Mouse (Mus musculus): ENCODE data around the gene Slc4a5. TPM values are rescaled to one million over a fixed set of nuclear protein-coding genes. Genes with fewer than 3 reads are reported as not detected.
A peak's percentile ranks its signal among the peaks of the same experiment; 100 is the strongest.

Gene Slc4a5
- polyA plus RNA-seq, 2 experiments = 0.52 to 1.4 TPM

DNA sequence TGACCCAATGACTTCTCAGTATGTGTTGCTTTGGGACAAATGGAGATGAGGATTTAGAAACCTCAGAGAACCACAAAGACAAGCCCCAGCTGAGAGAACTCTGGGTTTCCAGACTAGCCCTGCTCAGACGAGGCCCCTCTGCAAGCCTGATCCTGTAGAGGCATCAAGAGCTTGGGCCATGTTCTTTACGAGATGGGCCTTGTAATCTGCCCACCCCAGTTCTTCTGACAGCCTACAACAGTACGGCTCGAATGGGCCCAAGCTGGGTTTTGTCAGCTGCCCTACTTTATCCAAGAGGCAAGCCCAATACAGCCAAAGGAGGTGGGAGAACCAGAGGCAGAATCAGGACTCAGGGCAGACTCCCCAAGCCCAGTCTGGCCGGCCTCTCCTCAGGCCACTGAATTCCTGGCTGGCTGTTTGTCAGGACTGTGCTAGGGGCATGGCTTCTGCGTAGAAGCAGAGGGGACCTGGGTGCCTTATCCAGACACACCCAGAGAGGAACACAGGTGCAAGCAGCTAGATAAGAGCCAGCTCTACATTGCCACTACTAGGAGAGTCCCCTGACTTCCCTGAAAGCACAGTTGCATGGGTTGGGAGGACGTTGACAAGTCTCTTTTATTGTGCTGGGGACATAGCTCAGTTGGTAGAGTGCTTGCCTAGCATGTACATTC, 132.0 kb downstream of the Slc4a5 start:
- Histone ChIP-seq H3K4me1 (replicated peaks; ENCODE audit: control insufficient read depth in 2 of 2, insufficient read depth in 2 of 2, low read length in 1 of 2) (peaks cover 34 to 40% of the 10 kb centered on the region in 2 experiments), H3K4me3 (ENCODE audit: insufficient read depth in 1 of 2, low read depth in 2 of 2, low read length in 2 of 2) (peak overlapping the region; percentile 56 to 81), H3K9ac (replicated peaks) (peak overlapping the region; percentile 99), H3K4me2 (ENCODE audit: low read depth) (peak overlapping the region; percentile 89), H3K9me3 (ENCODE audit: control insufficient read depth, low read length) (no peaks in the 10 kb centered on the region), H3K27ac (peak overlapping the region; percentile 95), H3K36me3 (replicated peaks; ENCODE audit: control insufficient read depth, insufficient read depth, low read depth) (peaks cover 34% of the 10 kb centered on the region), H3K27me3 (ENCODE audit: control insufficient read depth, insufficient read depth, low read length) (no peaks in the 10 kb centered on the region)
- peak; percentile 92 for ATAC-seq (ENCODE audit: insufficient read depth)
- no peak for TF ChIP-seq CTCF (IDR thresholded peaks at IDR 0.05; ENCODE audit: low read depth)
- TF ChIP-seq EP300 (IDR thresholded peaks at IDR 0.05; ENCODE audit: low read depth) = peak; percentile 95
- WGBS (ENCODE audit: insufficient replicate concordance) = 12% methylated on average over 7 of the region's 7 CpGs
- DNase-seq (ENCODE audit: low read depth in 3 of 3, low spot score in 3 of 3) = peak; percentile 94 to 95 (median 95)

DNA sequence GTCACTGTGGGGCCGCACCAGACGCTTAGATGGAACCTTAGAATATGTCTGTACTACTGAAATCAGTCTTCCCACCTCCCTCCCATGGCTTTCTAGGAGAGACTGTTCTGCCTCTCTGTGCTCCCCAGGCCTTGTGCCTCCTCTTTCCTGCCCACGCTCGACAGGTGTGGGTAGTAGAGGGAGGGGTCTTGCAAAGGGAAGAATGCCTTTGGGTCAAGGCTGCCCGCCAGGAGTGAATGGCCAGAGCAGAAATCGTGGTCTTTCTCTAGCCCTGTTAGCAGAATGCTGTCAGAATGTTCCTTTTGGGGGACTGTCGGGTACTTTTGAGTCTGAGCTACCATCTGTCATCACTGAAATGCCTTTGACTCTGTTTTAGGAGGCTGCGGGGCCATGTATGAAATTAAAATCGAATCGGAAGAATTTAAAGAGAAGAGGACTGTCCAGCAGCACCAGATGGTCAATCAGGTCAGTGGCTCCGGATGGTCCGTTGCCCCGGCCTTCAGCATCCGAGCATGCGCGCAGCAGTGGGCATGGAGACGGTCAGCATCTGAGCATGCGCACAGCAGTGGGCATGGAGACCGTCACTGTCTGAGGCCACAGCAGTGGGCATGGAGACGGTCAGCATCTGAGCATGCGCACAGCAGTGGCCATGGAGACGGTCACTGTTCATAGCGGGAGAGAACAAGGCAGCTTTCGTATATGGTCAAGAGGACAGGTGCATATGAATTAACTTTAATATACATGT, 133.2 kb downstream of the Slc4a5 start:
- 88% methylated on average over 24 of the region's 24 CpGs for WGBS (ENCODE audit: insufficient replicate concordance)
- Histone ChIP-seq H3K36me3 (replicated peaks; ENCODE audit: control insufficient read depth, insufficient read depth, low read depth) (peaks cover 46% of the 10 kb centered on the region), H3K4me3 (ENCODE audit: insufficient read depth in 1 of 2, low read depth in 2 of 2, low read length in 2 of 2) (peak overlapping the region; percentile 56 to 81), H3K9me3 (ENCODE audit: control insufficient read depth, low read length) (no peaks in the 10 kb centered on the region), H3K4me1 (replicated peaks; ENCODE audit: control insufficient read depth in 2 of 2, insufficient read depth in 2 of 2, low read length in 1 of 2) (peaks cover 36 to 43% of the 10 kb centered on the region in 2 experiments), H3K9ac (replicated peaks) (peak overlapping the region; percentile 99), H3K27ac (peak overlapping the region; percentile 95), H3K27me3 (ENCODE audit: control insufficient read depth, insufficient read depth, low read length) (no peaks in the 10 kb centered on the region), H3K4me2 (ENCODE audit: low read depth) (peak overlapping the region; percentile 89)
- TF ChIP-seq CTCF (IDR thresholded peaks at IDR 0.05; ENCODE audit: low read depth) (no peak), EP300 (IDR thresholded peaks at IDR 0.05; ENCODE audit: low read depth) (no peak)
- DNase-seq (ENCODE audit: low read depth in 3 of 3, low spot score in 3 of 3) (no peak), ATAC-seq (ENCODE audit: insufficient read depth) (no peak)

Other genes with a start within 250 kb of the Slc4a5 start
- 13.9 and 14.9 TPM in 2 replicates for gene Dok1, start 186.4 kb upstream of the Slc4a5 start, polyA plus RNA-seq (2012; rRNA removed)
- 12.7 and 15.7 TPM in 2 replicates for gene Dok1, start 186.4 kb upstream of the Slc4a5 start, polyA plus RNA-seq (2014; fragmentation: Nextera tagmentation; extraction: Ambion mirVana)
- gene Loxl3, start 185.7 kb upstream of the Slc4a5 start, polyA plus RNA-seq (2012; rRNA removed) = 0.92 and 1.6 TPM in 2 replicates
- gene Loxl3, start 185.7 kb upstream of the Slc4a5 start, polyA plus RNA-seq (2014; fragmentation: Nextera tagmentation; extraction: Ambion mirVana) = 1.1 TPM in 2 replicates
- 172 and 269 TPM in 2 replicates for gene Aup1, start 165.3 kb upstream of the Slc4a5 start, polyA plus RNA-seq (2012; rRNA removed)
- 128 and 136 TPM in 2 replicates for gene Aup1, start 165.3 kb upstream of the Slc4a5 start, polyA plus RNA-seq (2014; fragmentation: Nextera tagmentation; extraction: Ambion mirVana)
- gene Htra2, start 164.6 kb upstream of the Slc4a5 start, polyA plus RNA-seq (2012; rRNA removed) = 75.7 and 80.9 TPM in 2 replicates
- gene Htra2, start 164.6 kb upstream of the Slc4a5 start, polyA plus RNA-seq (2014; fragmentation: Nextera tagmentation; extraction: Ambion mirVana) = 54.3 and 54.9 TPM in 2 replicates
- 7.7 and 7.8 TPM in 2 replicates for gene Dqx1, start 162.0 kb upstream of the Slc4a5 start, polyA plus RNA-seq (2012; rRNA removed)
- gene Dqx1, start 162.0 kb upstream of the Slc4a5 start, polyA plus RNA-seq (2014; fragmentation: Nextera tagmentation; extraction: Ambion mirVana) = 2.9 and 3.1 TPM in 2 replicates
- 0.05 TPM in 1 of 2 replicates, not detected in the other for gene Tlx2, start 149.5 kb upstream of the Slc4a5 start, polyA plus RNA-seq (2012; rRNA removed)
- gene Tlx2, start 149.5 kb upstream of the Slc4a5 start, polyA plus RNA-seq (2014; fragmentation: Nextera tagmentation; extraction: Ambion mirVana) = not detected in 2 replicates
- 16.5 and 21.0 TPM in 2 replicates for gene Pcgf1, start 142.0 kb upstream of the Slc4a5 start, polyA plus RNA-seq (2012; rRNA removed)
- 15.0 and 19.7 TPM in 2 replicates for gene Pcgf1, start 142.0 kb upstream of the Slc4a5 start, polyA plus RNA-seq (2014; fragmentation: Nextera tagmentation; extraction: Ambion mirVana)
- gene Lbx2, start 133.5 kb upstream of the Slc4a5 start, polyA plus RNA-seq (2012; rRNA removed) = 0.27 and 0.46 TPM in 2 replicates
- 0.35 TPM in 1 of 2 replicates, not detected in the other for gene Lbx2, start 133.5 kb upstream of the Slc4a5 start, polyA plus RNA-seq (2014; fragmentation: Nextera tagmentation; extraction: Ambion mirVana)
- gene Ccdc142, start 118.2 kb upstream of the Slc4a5 start, polyA plus RNA-seq (2012; rRNA removed) = 1.0 and 1.1 TPM in 2 replicates
- gene Ccdc142, start 118.2 kb upstream of the Slc4a5 start, polyA plus RNA-seq (2014; fragmentation: Nextera tagmentation; extraction: Ambion mirVana) = 0.23 and 0.39 TPM in 2 replicates
- 2.2 and 2.4 TPM in 2 replicates for gene Gm42688, start 118.2 kb upstream of the Slc4a5 start, polyA plus RNA-seq (2012; rRNA removed)
- gene Gm42688, start 118.2 kb upstream of the Slc4a5 start, polyA plus RNA-seq (2014; fragmentation: Nextera tagmentation; extraction: Ambion mirVana) = 0.76 and 0.86 TPM in 2 replicates
- gene Mrpl53, start 110.8 kb upstream of the Slc4a5 start, polyA plus RNA-seq (2012; rRNA removed) = 41.1 and 56.6 TPM in 2 replicates
- gene Mrpl53, start 110.8 kb upstream of the Slc4a5 start, polyA plus RNA-seq (2014; fragmentation: Nextera tagmentation; extraction: Ambion mirVana) = 87.1 and 87.4 TPM in 2 replicates
- 33.9 and 36.9 TPM in 2 replicates for gene Mogs, start 104.3 kb upstream of the Slc4a5 start, polyA plus RNA-seq (2012; rRNA removed)
- gene Mogs, start 104.3 kb upstream of the Slc4a5 start, polyA plus RNA-seq (2014; fragmentation: Nextera tagmentation; extraction: Ambion mirVana) = 28.2 and 32.4 TPM in 2 replicates
- 27.7 and 33.6 TPM in 2 replicates for gene Wbp1, start 98.3 kb upstream of the Slc4a5 start, polyA plus RNA-seq (2012; rRNA removed)
- gene Wbp1, start 98.3 kb upstream of the Slc4a5 start, polyA plus RNA-seq (2014; fragmentation: Nextera tagmentation; extraction: Ambion mirVana) = 22.0 and 27.1 TPM in 2 replicates
- 9.4 and 11.6 TPM in 2 replicates for gene Ino80b, start 94.4 kb upstream of the Slc4a5 start, polyA plus RNA-seq (2012; rRNA removed)
- 4.4 and 5.2 TPM in 2 replicates for gene Ino80b, start 94.4 kb upstream of the Slc4a5 start, polyA plus RNA-seq (2014; fragmentation: Nextera tagmentation; extraction: Ambion mirVana)
- gene Rtkn, start 84.4 kb upstream of the Slc4a5 start, polyA plus RNA-seq (2012; rRNA removed) = 11.1 TPM in 2 replicates
- 5.3 and 5.5 TPM in 2 replicates for gene Rtkn, start 84.4 kb upstream of the Slc4a5 start, polyA plus RNA-seq (2014; fragmentation: Nextera tagmentation; extraction: Ambion mirVana)
- gene Wdr54, start 63.4 kb upstream of the Slc4a5 start, polyA plus RNA-seq (2012; rRNA removed) = 0.15 and 0.44 TPM in 2 replicates
- 0.32 and 0.35 TPM in 2 replicates for gene Wdr54, start 63.4 kb upstream of the Slc4a5 start, polyA plus RNA-seq (2014; fragmentation: Nextera tagmentation; extraction: Ambion mirVana)
- not detected in 2 replicates for gene 1700003E16Rik, start 63.4 kb upstream of the Slc4a5 start, polyA plus RNA-seq (2012; rRNA removed)
- 0.06 and 0.15 TPM in 2 replicates for gene 1700003E16Rik, start 63.4 kb upstream of the Slc4a5 start, polyA plus RNA-seq (2014; fragmentation: Nextera tagmentation; extraction: Ambion mirVana)
- 16.9 and 21.1 TPM in 2 replicates for gene Dctn1, start 53.9 kb upstream of the Slc4a5 start, polyA plus RNA-seq (2012; rRNA removed)
- gene Dctn1, start 53.9 kb upstream of the Slc4a5 start, polyA plus RNA-seq (2014; fragmentation: Nextera tagmentation; extraction: Ambion mirVana) = 22.5 and 24.0 TPM in 2 replicates
- 28.5 and 44.4 TPM in 2 replicates for gene Mthfd2, start 106.1 kb downstream of the Slc4a5 start, polyA plus RNA-seq (2012; rRNA removed)
- gene Mthfd2, start 106.1 kb downstream of the Slc4a5 start, polyA plus RNA-seq (2014; fragmentation: Nextera tagmentation; extraction: Ambion mirVana) = 66.0 and 67.7 TPM in 2 replicates
- 19.0 and 25.2 TPM in 2 replicates for gene Mob1a, start 106.2 kb downstream of the Slc4a5 start, polyA plus RNA-seq (2012; rRNA removed)
- 39.4 and 43.3 TPM in 2 replicates for gene Mob1a, start 106.2 kb downstream of the Slc4a5 start, polyA plus RNA-seq (2014; fragmentation: Nextera tagmentation; extraction: Ambion mirVana)
- 28.8 and 92.1 TPM in 2 replicates for gene Bola3, start 129.3 kb downstream of the Slc4a5 start, polyA plus RNA-seq (2012; rRNA removed)
- gene Bola3, start 129.3 kb downstream of the Slc4a5 start, polyA plus RNA-seq (2014; fragmentation: Nextera tagmentation; extraction: Ambion mirVana) = 342 and 357 TPM in 2 replicates
- 3.0 and 3.1 TPM in 2 replicates for gene Tet3, start 239.3 kb downstream of the Slc4a5 start, polyA plus RNA-seq (2012; rRNA removed)
- 7.7 and 8.3 TPM in 2 replicates for gene Tet3, start 239.3 kb downstream of the Slc4a5 start, polyA plus RNA-seq (2014; fragmentation: Nextera tagmentation; extraction: Ambion mirVana)